Mouse (Mus musculus): ENCODE measurements at regions not wholly inside any gene's neighbourhood (a gene's known extent, or its start where the extent isn't known, plus 50 kb on each side); places are given as distances from the start of the nearest gene placed in this dataset.

GRCm38 (mm10) chrX:11387200-11387940 is 59.7 kb downstream of the H2al1j start:
- no peak for DNase-seq (ENCODE audit: low read depth, low spot score)

GRCm38 (mm10) chrX:11388860-11389259 is 61.2 kb downstream of the H2al1j start:
- DNase-seq (ENCODE audit: low read depth, low spot score): no peak

GRCm38 (mm10) chrX:11400406-11400805 is 72.8 kb downstream of the H2al1j start:
- DNase-seq (ENCODE audit: low read depth, low spot score): no peak

- DNase-seq (ENCODE audit: low read depth, low spot score): no peak
Observed at GRCm38 (mm10) chrX:11404369-11404768, 76.7 kb downstream of the H2al1j start.

GRCm38 (mm10) chrX:11412316-11412826 is 84.7 kb downstream of the H2al1j start:
- no peak for DNase-seq (ENCODE audit: low read depth, low spot score)

GRCm38 (mm10) chrX:11415662-11416061 is 88.0 kb downstream of the H2al1j start:
- peak; percentile 9 for DNase-seq (ENCODE audit: low read depth, low spot score)

- DNase-seq (ENCODE audit: low read depth, low spot score): no peak
Observed at GRCm38 (mm10) chrX:11416510-11416909, 88.9 kb downstream of the H2al1j start.

- no peak for DNase-seq (ENCODE audit: low read depth, low spot score)
Observed at GRCm38 (mm10) chrX:11417861-11418260, 90.2 kb downstream of the H2al1j start.

GRCm38 (mm10) chrX:11418261-11418660 is 90.6 kb downstream of the H2al1j start:
- no peak for DNase-seq (ENCODE audit: low read depth, low spot score)

GRCm38 (mm10) chrX:11419162-11419631 is 91.6 kb downstream of the H2al1j start:
- DNase-seq (ENCODE audit: low read depth, low spot score): no peak

GRCm38 (mm10) chrX:11432403-11433004 is 104.9 kb downstream of the H2al1j start:
- no peak for DNase-seq (ENCODE audit: low read depth, low spot score)

GRCm38 (mm10) chrX:11435338-11435737 is 107.7 kb downstream of the H2al1j start:
- DNase-seq (ENCODE audit: low read depth, low spot score): no peak

- DNase-seq (ENCODE audit: low read depth, low spot score): no peak
Observed at GRCm38 (mm10) chrX:11437151-11437944, 109.7 kb downstream of the H2al1j start.

- no peak for DNase-seq (ENCODE audit: low read depth, low spot score)
Observed at GRCm38 (mm10) chrX:11443543-11443942, 115.9 kb downstream of the H2al1j start.

GRCm38 (mm10) chrX:11444261-11444725 is 116.7 kb downstream of the H2al1j start:
- DNase-seq (ENCODE audit: low read depth, low spot score): no peak

GRCm38 (mm10) chrX:11448711-11449110 is 121.1 kb downstream of the H2al1j start:
- no peak for DNase-seq (ENCODE audit: low read depth, low spot score)

- no peak for DNase-seq (ENCODE audit: low read depth, low spot score)
Observed at GRCm38 (mm10) chrX:11458521-11458920, 130.9 kb downstream of the H2al1j start.

- DNase-seq (ENCODE audit: low read depth, low spot score): no peak
Observed at GRCm38 (mm10) chrX:11463955-11464511, 136.4 kb downstream of the H2al1j start.

GRCm38 (mm10) chrX:11466191-11466590 is 138.6 kb downstream of the H2al1j start:
- DNase-seq (ENCODE audit: low read depth, low spot score): no peak

- no peak for DNase-seq (ENCODE audit: low read depth, low spot score)
Observed at GRCm38 (mm10) chrX:11479696-11480339, 152.2 kb downstream of the H2al1j start.

- no peak for DNase-seq (ENCODE audit: low read depth, low spot score)
Observed at GRCm38 (mm10) chrX:11482141-11482540, 154.5 kb downstream of the H2al1j start.

Measured in WW6 (cell line).